Comparison of ENCODE assay signal across 7 mouse cellular contexts in the genomic region with DNA sequence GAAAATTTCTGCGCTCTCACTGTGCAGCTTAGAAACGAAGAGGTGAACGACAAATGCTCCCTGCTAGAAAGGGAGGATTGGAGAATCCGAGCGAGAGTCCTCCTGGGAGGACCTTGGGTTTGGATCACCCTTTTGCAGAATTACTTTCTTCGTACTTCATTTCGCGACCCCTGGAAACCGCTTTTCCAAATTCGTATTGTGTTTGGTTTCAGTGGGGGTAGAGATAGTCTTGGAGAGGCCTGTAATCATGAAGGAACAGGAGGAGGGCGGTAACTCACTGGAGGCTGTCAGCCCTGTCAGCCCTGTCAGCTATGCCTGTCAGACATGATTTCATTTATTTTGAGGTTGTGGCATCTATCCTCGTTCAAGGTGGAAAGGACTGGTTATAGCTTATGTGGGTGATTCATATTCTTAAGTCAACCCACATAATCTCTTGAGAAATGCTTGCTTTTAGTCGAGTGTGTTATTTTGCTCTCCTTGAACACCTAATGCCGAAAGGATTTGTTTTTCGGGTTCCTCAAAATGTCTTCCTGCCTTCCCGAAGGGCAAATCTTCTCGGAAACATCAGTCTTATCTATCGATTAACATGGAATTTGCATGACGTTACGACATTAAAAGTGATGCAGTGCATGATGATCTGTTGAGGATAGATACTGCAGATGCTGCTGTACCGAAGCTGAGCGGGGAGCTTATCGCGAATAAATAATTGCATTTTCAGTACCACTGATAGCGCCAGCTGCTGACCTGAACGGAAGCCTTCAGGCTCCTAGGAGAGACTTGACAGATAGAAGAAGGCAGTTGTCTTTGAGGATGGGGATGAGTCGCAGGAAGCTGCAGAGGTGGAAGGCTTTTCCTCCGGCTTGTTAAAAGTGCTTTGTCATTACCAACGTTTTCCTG. TPM values are rescaled to one million over a fixed set of nuclear protein-coding genes. Genes with fewer than 3 reads are reported as not detected.
DNase-seq lines count a peak whose midpoint lies in the region; ATAC-seq and TF ChIP-seq lines count a peak whose summit lies in the region.

No protein-coding gene starts in this region.

- DNase-seq in 416B (ENCODE audit: low read depth) = peak; percentile 76
- DNase-seq in B cell, adult 2 months = peak; percentile 27 to 34
- peak; percentile 76 for DNase-seq in c-Kit-positive CD71-positive TER-119-negative erythroid progenitor cells, embryonic 14.5 days (ENCODE audit: low read depth)
- peak; percentile 74 for DNase-seq in forebrain, postnatal 0 days
- DNase-seq in kidney, postnatal 14 days = peak; percentile 15
- no peak for DNase-seq in thymus, postnatal 25 days

- H3K4me2 ChIP-seq in forebrain, postnatal 0 days (ENCODE audit: low read depth) = peak overlapping the region; percentile 63
- H3K4me2 ChIP-seq in midbrain, embryonic 12.5 days (replicated peaks) = peak overlapping the region; percentile 64

- peak overlapping the region; percentile 91 for H3K27ac ChIP-seq in forebrain, postnatal 0 days (ENCODE audit: low read depth, low read length)
- peak overlapping the region; percentile 89 for H3K27ac ChIP-seq in midbrain, embryonic 12.5 days (replicated peaks)

- TF ChIP-seq CTCF in forebrain, postnatal 0 days (IDR thresholded peaks at IDR 0.05; ENCODE audit: low read depth) = no peak

- H3K9ac ChIP-seq in forebrain, postnatal 0 days = peak overlapping the region; percentile 73
- peak overlapping the region; percentile 81 for H3K9ac ChIP-seq in midbrain, embryonic 12.5 days (replicated peaks)

- 4% methylated on average over 29 of the region's 29 CpGs for WGBS in forebrain, postnatal 0 days
- WGBS in midbrain, embryonic 12.5 days = 8% methylated on average over 29 of the region's 29 CpGs

- no peaks in the 10 kb centered on the region for H3K9me3 ChIP-seq in forebrain, postnatal 0 days (ENCODE audit: low read length)
- H3K9me3 ChIP-seq in midbrain, embryonic 12.5 days = no peaks in the 10 kb centered on the region

- H3K4me3 ChIP-seq in forebrain, postnatal 0 days (ENCODE audit: low read depth, low read length) = peak overlapping the region; percentile 85
- H3K4me3 ChIP-seq in midbrain, embryonic 12.5 days = peak overlapping the region; percentile 67

- no peaks in the 10 kb centered on the region for H3K27me3 ChIP-seq in forebrain, postnatal 0 days (ENCODE audit: insufficient read depth, low read length)
- 0 out of 2 replicates have a peak, but pooled peaks cover 3% of the 10 kb centered on the region for H3K27me3 ChIP-seq in midbrain, embryonic 12.5 days

- H3K4me1 ChIP-seq in forebrain, postnatal 0 days (ENCODE audit: insufficient read depth) = no peaks in the 10 kb centered on the region
- H3K4me1 ChIP-seq in midbrain, embryonic 12.5 days = peaks cover 16% of the 10 kb centered on the region

- H3K36me3 ChIP-seq in forebrain, postnatal 0 days (ENCODE audit: insufficient read depth) = peaks cover 12% of the 10 kb centered on the region
- peaks cover 25% of the 10 kb centered on the region for H3K36me3 ChIP-seq in midbrain, embryonic 12.5 days

- ATAC-seq in forebrain, postnatal 0 days = peak; percentile 36; the same call in 1 of the 2 replicates
- 0 out of 2 replicates have a peak, but pooled peaks have one; percentile 36 for ATAC-seq in midbrain, embryonic 12.5 days (ENCODE audit: low FRiP score, low read depth)

RNA-seq across cellular contexts. Expression of gene Atp6v0a1, which starts 0.9 kb away (rescaled TPM):
- 132 and 179 TPM in 2 replicates for total RNA-seq in forebrain, postnatal 0 days (2014; rRNA removed)
- 121 and 162 TPM in 2 replicates for polyA plus RNA-seq in forebrain, postnatal 0 days (2015; fragmentation: Nextera tagmentation; extraction: Ambion mirVana)
- polyA plus RNA-seq in midbrain, embryonic 12.5 days (2016; fragmentation: Nextera tagmentation; extraction: Ambion mirVana) = 65.6 and 67.5 TPM in 2 replicates

RNA-seq across cellular contexts. Expression of gene Cavin1, which starts 39.4 kb away (rescaled TPM):
- total RNA-seq in forebrain, postnatal 0 days (2014; rRNA removed) = 14.8 and 22.7 TPM in 2 replicates
- 36.7 and 38.3 TPM in 2 replicates for polyA plus RNA-seq in forebrain, postnatal 0 days (2015; fragmentation: Nextera tagmentation; extraction: Ambion mirVana)
- 41.8 and 51.0 TPM in 2 replicates for polyA plus RNA-seq in midbrain, embryonic 12.5 days (2016; fragmentation: Nextera tagmentation; extraction: Ambion mirVana)

RNA-seq across cellular contexts. Expression of gene Naglu, which starts 59.7 kb away (rescaled TPM):
- 11.3 and 14.9 TPM in 2 replicates for total RNA-seq in forebrain, postnatal 0 days (2014; rRNA removed)
- polyA plus RNA-seq in forebrain, postnatal 0 days (2015; fragmentation: Nextera tagmentation; extraction: Ambion mirVana) = 11.6 and 12.6 TPM in 2 replicates
- polyA plus RNA-seq in midbrain, embryonic 12.5 days (2016; fragmentation: Nextera tagmentation; extraction: Ambion mirVana) = 10.9 and 11.1 TPM in 2 replicates
